Mouse (Mus musculus) heart, adult 2 months (tissue): ENCODE measurements at regions not wholly inside any gene's neighbourhood (a gene's known extent, or its start where the extent isn't known, plus 50 kb on each side); places are given as distances from the start of the nearest gene placed in this dataset.

ENCODE experiments used
- CTCF ChIP-seq: fragments of 200-600 bp; IDR thresholded peaks from 2 replicates; pipeline ENCODE4 v1.8.1; 2022; ENCODE audit warnings: antibody characterized with exemption, mild to moderate bottlenecking, moderate library complexity
- EP300 ChIP-seq: fragments of 200-500 bp; IDR thresholded peaks from 2 replicates; pipeline ENCODE4 v1.6.1; 2011; ENCODE audit warnings: low read depth, low read length, control low read depth; ENCODE audit not compliant: insufficient read depth
- POLR2A ChIP-seq: fragments of 200-500 bp; IDR thresholded peaks from 2 replicates; pipeline ENCODE4 v1.6.1; 2011; ENCODE audit warnings: mild to moderate bottlenecking, low read depth, low read length, control low read depth; ENCODE audit not compliant: insufficient read depth

- no peak for TF ChIP-seq CTCF
- TF ChIP-seq POLR2A, result no peak
- TF ChIP-seq EP300, result no peak
These were observed 129.9 kb upstream of the Fat1 start for GRCm38 (mm10) chr8:44805179-44805815.
